Mouse (Mus musculus) bone marrow, adult 2 months (tissue): ENCODE measurements around the gene Faap100.

ENCODE experiments used
- CTCF ChIP-seq: fragments of 200-500 bp; IDR thresholded peaks from 2 replicates; pipeline ENCODE4 v1.5.1; 2011; ENCODE audit warnings: low read length, control low read depth; ENCODE audit not compliant: control insufficient read depth, insufficient read depth
- POLR2A ChIP-seq: fragments of 200-500 bp; IDR thresholded peaks from 2 replicates; pipeline ENCODE4 v1.6.1; 2011; ENCODE audit warnings: low read depth, mild to moderate bottlenecking, control low read depth, low read length, borderline replicate concordance; ENCODE audit not compliant: control insufficient read depth

GRCm38 (mm10) chr11:120373025-120373424 lies 5.5 kb downstream of the Faap100 start:
- TF ChIP-seq POLR2A (no peak), CTCF (no peak)
